12 mouse cellular contexts compared by ENCODE assay signal in the genomic region with DNA sequence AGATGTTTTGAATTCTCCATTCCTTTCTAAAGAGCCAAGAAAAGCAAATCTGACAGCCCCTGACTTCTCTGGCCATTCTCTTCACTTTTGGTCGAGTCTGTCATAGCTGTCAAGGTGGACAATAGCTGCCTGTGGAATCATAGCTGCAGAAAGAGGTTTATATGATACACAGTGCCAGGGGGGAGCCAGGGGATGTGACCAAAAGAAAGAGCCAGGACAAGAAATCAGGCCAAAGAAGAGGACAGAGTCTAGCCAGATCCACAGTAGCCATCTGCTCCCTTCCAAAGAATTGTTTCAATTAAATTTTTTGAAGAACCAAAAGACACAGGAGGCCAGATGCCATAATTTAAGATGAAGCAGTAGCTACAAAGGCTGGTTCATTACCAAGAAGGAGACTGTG. TPM values are rescaled to one million over a fixed set of nuclear protein-coding genes. Genes with fewer than 3 reads are reported as not detected.
"Had no signal": no experiment of that assay in that cellular context is flagged by ENCODE, and none has a peak within 500 bp of the region (broad histone marks: within the 10 kb centered on the region; RNA-seq: fewer than 3 reads in every experiment).

No protein-coding gene starts in this region.

- DNase-seq: lung, embryonic 14.5 days; lung, postnatal 10 days; lung, postnatal 4 days; retina, postnatal 1 day; right cerebral cortex, adult 18-20 months; right cerebral cortex, postnatal 25 days; right cerebral cortex, postnatal 4 days; spleen, adult 18-20 months; thymus, adult 18-20 months; thymus, postnatal 14 days; thymus, postnatal 36 days had no signal

RNA-seq across cellular contexts. Expression of gene Chst2, which starts 30.6 kb away (rescaled TPM):
- total RNA-seq: megakaryocyte, adult 5-6 weeks had no signal
